Mouse (Mus musculus): ENCODE data around the gene Ring1. TPM values are rescaled to one million over a fixed set of nuclear protein-coding genes. Genes with fewer than 3 reads are reported as not detected.
"Not testable (repeated sequence)": the region's sequence is repeated elsewhere in the genome, so short reads cannot be mapped to it uniquely, and the experiment has no call there.

Ring1 gene
- total RNA-seq, 2 experiments from 2014 or later = 32.5 to 37.8 TPM

DNA sequence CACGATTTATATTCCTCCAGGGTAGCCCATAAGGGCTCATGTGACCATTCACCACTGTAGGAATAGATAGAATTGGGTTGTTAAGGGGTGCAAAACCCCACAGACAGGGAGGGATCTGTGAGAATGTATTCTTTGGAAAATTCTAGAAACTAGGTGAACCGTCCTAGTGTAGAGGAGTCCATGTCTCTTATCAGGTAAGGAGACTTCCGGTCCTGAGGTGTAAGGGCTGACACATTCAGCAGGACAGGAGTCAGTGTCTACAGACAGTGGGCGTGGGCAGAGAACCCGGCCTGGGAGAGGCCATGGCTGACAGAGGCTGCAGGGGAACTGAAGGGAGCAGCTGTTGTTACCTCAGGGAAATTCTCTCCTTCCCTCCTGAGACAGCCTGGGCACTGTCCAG lies 25.8 kb downstream of the Ring1 start:
- not testable (repeated sequence) for DNase-seq (ENCODE audit: low spot score in 2 of 2)

DNA sequence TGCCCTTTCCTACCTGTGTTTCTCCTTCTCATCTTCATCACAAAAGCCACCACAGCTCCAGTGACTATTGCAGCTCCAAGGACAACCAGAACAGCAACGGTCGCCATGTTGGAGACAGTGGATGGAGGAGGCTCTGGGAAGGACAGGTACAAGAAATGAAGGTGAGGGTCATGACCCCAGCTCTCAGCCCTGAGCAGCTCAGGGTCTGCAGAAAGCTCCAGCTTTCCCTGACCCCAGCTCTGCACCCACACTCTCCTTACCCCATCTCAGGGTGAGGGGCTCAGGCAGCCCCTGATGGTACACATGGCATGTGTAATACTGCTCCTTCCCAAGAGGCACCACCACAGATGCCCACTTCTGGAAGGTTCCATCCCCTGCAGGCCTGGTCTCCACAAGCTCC lies 27.5 kb downstream of the Ring1 start:
- DNase-seq (ENCODE audit: low spot score in 2 of 2) = not testable (repeated sequence)

DNA sequence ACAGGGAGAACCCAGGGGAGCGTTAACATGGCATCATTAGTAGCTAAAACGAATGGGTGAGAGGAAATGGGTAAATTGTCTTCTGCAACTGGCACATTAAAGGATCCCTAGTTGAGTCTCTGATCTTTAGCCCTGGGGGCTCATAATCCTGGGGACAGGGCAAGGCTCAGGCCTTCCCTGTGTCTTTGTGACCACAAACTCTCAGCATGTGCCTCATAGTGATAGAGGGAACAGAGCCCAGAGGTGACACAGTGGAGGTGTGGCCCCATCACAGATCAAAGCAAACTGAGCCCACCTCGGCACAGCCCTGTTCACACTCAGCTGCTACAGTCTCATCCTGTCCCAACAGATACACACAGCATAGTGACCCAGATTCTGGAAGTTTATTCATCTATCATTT lies 28.8 kb downstream of the Ring1 start:
- no peak for DNase-seq (ENCODE audit: low spot score in 2 of 2)

DNA sequence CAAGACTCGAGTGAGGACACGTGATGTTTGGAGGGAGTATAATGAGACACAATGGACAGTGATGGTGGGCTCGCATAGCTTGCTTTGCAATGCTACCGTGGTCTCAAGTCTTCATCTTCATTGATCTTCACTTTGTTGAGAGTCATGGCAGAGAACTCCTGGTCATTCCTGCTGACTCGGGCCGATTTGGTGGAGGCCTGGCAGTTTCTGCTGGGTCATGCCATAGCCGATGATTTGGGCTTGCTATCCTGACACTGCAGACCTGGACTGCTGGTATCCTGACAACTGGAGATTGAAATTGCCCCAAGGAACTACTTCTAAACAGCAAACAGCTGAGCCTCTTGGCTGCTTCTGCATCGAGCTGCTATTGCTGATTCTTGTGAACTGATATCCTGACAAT lies 29.5 kb downstream of the Ring1 start:
- DNase-seq (ENCODE audit: low spot score in 2 of 2) = no peak

DNA sequence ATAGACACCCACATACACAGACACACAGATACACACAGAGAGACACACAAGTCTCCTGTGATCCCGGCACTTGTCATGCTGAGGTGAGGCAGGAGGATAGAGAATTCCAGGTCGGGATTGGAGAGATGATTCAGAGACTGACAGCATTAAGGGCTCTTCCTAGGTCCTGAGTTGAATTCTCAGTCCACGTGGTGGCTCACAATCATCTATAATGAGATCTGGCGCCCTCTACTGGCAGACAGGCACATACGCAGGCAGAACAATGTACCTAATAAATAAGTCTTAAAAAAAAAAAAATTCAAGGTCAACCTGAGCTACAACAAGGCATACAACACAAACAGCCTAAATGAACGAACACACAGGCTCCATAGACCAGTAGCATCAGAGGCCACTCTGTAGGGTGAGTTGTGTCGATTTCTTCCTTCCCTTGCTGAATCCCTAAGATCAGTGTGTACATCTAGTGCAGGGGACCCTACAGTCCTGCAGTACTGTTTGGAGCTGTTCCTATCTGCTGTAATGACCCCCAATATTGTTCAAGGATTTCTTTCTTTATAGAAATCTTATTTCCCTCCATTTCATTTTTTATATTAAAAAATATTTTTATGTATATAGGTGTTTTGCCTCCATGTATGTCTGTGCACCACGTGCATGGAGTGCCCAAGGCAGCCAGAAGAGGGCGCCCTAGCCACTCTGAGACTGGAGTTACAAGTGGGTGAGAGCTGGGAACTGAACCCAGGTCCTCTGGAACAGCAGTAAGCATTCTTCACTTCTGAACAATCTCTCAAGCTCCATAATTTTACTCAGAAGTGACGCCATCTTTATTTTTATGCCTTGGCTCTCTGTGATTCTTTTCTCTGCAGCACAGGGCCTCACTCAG lies 32.5 kb downstream of the Ring1 start:
- peak; percentile 20 to 59 for DNase-seq (ENCODE audit: low spot score in 2 of 2)

DNA sequence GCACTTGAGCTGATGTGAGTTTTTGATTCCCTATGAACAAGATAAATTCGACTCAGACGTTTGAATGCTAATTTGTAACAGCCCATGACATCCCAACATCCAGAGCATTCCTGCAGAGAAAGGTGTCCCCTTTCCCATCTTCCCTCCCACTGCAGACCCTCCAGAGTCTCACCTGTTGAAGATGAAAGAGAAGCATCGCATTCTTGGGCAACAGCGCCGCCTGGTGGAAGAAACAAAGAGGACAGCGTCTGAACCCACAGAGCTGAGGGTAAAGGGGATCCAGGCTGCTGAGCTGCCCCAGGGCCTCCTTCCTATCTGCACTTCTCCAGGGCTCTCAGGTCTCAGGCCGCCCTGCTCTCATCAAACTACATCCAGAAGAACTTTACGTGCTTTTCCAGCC lies 42.3 kb downstream of the Ring1 start:
- DNase-seq (ENCODE audit: low spot score in 2 of 2) = peak in 1 of 2 experiments; percentile 51

DNA sequence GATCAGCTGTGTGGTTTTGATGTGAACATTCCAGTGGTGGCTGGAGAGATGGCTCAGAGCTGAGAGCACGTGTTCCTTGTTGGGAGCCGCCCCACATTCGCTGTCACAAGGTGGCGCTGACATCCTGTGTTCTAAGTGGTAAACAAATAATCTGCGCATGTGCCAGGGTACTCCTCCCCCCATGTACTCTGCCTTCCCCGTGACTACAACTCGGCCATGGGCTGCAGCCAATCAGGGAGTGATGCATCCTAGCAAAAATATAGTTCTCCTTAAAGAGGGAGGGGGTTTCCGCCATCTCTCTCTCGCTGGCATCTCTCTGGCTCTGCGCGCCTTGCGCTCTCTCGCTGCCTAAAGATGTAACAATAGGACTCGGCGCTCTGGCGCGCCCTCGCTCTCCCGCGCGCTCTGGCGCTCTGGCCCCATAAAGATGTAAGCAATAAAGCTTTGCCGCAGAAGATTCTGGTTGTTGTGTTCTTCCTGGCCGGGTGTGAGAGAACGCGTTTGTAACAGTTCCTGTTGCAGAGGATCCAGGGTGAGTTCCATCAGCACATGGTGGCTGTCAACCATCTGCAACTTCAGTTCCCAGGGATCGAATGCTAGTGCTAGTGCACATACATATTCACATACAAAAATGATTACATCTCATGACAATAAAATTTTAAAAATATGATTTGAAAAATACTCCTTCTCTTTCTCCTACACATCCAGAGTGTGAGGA lies 43.1 kb downstream of the Ring1 start:
- peak; percentile 81 to 90 for DNase-seq (ENCODE audit: low spot score in 2 of 2)

DNA sequence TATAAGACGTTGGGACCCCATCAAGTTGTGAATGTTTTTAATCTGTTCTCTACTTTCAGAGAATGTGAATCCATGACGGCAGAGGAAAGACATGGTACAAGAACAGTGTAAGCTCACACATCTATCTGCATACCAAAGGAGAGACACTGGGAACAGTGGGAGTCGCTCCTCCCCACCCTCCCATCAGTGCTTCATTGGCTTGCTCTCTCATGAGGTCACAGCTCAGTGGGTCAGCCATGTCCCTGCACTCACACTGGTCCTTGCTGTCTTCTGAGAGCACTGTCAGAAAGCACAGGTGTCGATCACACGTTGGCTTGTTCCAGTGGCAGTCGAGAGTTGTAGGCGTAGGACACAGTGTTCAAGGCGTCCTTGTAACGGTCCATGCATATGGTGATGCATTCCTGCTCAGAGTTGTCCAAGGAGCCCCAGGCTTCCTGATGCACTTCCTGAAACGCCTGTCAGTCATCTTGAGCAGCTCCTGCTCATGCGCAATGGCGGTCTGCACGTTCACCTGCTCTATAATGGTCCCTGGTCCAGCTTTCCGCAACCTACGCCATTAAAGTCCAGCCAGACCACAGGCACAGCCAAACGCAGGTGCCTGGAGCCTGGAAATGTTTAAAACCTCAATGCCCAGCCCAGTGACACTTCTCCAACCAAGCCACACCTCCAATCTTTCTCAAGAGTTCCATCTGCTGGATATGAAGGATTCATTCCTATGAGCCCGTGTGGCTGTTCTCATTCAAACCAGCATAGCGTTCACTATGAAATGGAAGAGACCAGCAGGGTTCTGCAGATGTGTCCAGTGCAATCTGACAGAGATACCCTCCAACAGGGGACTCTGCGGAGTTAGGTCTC lies 44.1 kb downstream of the Ring1 start:
- DNase-seq (ENCODE audit: low spot score in 2 of 2) = no peak

DNA sequence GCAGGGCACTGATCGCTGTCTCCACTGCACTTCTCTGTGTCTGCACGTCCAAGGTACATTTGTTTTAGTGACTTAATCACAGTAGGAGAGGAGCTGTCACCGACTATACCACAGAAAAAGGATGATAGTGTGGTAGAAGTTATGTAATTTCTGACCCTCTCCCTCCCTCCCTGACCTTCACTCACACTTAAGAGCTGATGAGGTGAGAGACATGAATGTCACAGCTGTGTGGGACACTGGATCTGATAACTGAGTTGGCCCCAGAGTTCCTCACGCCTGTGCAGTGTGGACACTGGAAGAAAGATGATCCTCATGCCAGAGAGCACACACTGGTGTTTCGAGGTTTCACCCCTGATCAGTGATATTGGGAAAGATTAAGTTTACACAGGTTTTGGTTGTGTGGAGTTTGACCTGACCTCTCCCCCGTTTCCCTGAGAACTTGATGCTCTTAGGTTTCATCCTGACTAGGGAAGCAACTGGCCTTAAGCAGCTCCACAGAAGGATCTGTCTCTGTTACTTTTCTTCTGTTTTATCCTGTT lies 44.9 kb downstream of the Ring1 start:
- DNase-seq (ENCODE audit: low spot score in 2 of 2) = no peak

DNA sequence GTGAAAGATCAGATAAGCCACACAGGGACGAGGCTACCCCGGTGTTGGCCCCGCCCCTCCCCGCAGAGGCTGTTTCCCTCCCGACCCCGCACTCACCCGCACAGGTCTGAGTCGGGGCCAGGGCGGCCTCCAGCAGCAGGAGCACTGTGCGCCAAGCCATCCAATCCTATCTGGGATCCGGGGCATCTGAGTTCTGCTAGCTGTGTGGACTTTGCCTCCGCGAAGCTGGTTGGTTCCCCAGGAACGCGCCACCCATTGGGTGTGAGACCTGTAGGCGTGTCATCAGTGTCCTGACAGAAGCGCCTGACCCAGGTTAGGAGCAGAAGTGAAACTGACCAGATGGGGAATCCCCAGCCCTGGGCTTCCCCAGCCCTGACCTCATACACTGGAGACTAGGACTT lies 45.8 kb downstream of the Ring1 start:
- no peak for DNase-seq (ENCODE audit: low spot score in 2 of 2)

DNA sequence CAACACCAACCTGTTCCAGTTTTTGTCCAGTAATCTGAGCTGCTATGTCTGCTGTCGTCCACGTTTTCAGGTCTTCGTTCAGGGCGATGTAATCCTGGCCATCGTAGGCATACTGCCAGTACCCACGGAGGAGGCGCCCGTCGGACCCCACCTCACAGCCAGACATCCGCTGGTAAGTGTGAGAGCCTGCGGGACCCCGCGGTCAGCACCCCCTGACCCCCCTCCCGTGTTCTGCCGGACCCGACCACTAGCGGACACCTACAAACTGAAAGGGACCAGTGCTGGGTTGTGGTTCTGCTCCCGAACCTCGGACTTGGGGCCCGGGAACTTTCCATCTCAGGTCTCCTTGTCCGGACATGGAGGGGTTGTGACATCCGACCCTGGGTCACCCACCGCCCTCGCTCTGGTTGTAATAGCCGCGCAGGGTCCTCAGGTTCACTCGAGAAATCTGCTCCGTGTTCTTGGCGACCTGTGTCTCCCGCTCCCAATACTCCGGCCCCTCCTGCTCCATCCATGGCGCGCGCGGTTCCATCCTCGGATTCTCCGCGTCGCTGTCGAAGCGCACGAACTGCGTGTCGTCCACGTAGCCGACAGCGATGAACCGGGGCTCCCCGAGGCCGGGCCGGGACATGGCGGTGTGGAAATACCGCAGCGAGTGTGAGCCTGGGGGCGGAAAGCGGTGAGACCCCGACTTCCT lies 46.5 kb downstream of the Ring1 start:
- DNase-seq (ENCODE audit: low spot score in 2 of 2) = no peak

DNA sequence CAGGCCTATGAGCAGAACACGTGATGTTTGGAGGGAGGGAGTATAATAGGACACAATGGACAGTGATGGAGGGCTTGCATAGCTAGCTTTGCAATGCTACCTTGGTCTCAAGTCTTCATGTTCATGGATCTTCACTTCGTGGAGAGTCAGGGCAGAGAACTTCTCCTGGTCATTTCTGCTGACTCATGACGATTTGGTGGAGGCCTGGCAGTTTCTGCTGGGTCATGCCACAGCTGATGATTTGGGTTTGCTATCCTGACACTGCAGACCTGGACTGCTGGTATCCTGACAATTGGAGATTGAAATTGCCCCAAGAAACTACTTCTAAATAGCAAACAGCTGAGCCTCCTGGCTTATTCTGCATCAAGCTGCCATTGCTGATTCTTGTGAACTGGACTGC lies 50.9 kb downstream of the Ring1 start:
- DNase-seq (ENCODE audit: low spot score in 2 of 2) = no peak

DNA sequence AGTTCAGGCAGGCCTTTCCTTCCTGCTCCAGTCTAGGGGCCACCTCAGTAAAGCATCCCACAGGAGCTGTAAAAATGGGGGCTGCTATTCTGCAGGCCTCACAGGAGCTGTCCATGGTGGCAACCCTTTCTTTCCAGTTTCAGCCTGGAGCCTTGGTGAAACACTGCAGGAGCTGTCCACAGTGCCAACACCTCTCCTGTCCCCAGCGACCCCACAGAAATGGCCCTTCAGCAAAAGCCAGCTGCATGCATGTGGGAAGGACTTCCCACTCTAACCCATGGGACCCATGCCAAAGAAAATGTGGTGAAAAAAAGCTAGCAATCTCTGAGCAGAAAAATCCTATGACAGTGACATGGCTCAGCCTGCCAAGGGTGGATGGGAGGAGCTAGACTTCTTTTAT lies 51.8 kb downstream of the Ring1 start:
- DNase-seq (ENCODE audit: low spot score in 2 of 2) = no peak

Small RNA genes within 50 kb of the gene (microRNA-seq; reads per million reads assigned to microRNA genes)
- gene Mir219a-1 (0 to 0.68 reads per million in 2 experiments), gene Mir219c (0 reads per million in 2 experiments)

Other genes starting within 250 kb of the Ring1 start
- 1 to 10 TPM; 4.8 to 5.8 TPM for gene Angptl4, start 242.8 kb downstream of the Ring1 start, total RNA-seq (2021)
- 10 to 100 TPM; 45.2 to 48.1 TPM for gene Kank3, start 214.2 kb downstream of the Ring1 start, total RNA-seq (2021)
- gene Rps28, start 200.1 kb downstream of the Ring1 start, total RNA-seq (2021) = 100 to 1,000 TPM; 776 to 830 TPM
- 100 to 1,000 TPM; 209 to 232 TPM for gene Ndufa7, start 200.1 kb downstream of the Ring1 start, total RNA-seq (2021)
- 10 to 100 TPM; 25.9 to 28.8 TPM for gene Cd320, start 181.6 kb downstream of the Ring1 start, total RNA-seq (2021)
- gene Gm7029, start 150.8 kb downstream of the Ring1 start, total RNA-seq (2021) = not detected
- gene Kifc1, start 134.0 kb downstream of the Ring1 start, total RNA-seq (2021) = 1 to 10 TPM; 2.9 to 4.5 TPM
- gene Platr17, start 119.5 kb downstream of the Ring1 start, total RNA-seq (2021) = under 1 TPM in 1 of 2 experiments, not detected in 1; 0.50 TPM
- 10 to 100 TPM; 28.0 to 28.6 TPM for gene Daxx, start 115.3 kb downstream of the Ring1 start, total RNA-seq (2021)
- 10 to 100 TPM; 27.4 to 34.4 TPM for gene Tapbp, start 108.8 kb downstream of the Ring1 start, total RNA-seq (2021)
- gene Zbtb22, start 108.8 kb downstream of the Ring1 start, total RNA-seq (2021) = 10 to 100 TPM; 30.5 to 34.0 TPM
- gene Rgl2, start 95.1 kb downstream of the Ring1 start, total RNA-seq (2021) = 10 to 100 TPM; 67.0 to 68.9 TPM
- 10 to 100 TPM; 89.3 to 93.4 TPM for gene Pfdn6, start 84.3 kb downstream of the Ring1 start, total RNA-seq (2021)
- gene Wdr46, start 84.0 kb downstream of the Ring1 start, total RNA-seq (2021) = 10 to 100 TPM; 17.5 to 18.5 TPM
- 1 to 10 TPM; 5.4 to 6.8 TPM for gene B3galt4, start 73.2 kb downstream of the Ring1 start, total RNA-seq (2021)
- 10 to 100 TPM; 78.5 to 84.4 TPM for gene Vps52, start 68.9 kb downstream of the Ring1 start, total RNA-seq (2021)
- 100 to 1,000 TPM; 356 to 380 TPM for gene Rps18, start 68.7 kb downstream of the Ring1 start, total RNA-seq (2021)
- 10 to 100 TPM; 14.4 to 15.9 TPM for gene H2-K1, start 24.3 kb downstream of the Ring1 start, total RNA-seq (2021)
- gene H2-Ke6, start 3.4 kb upstream of the Ring1 start, total RNA-seq (2021) = 10 to 100 TPM; 48.0 to 48.7 TPM
- gene Slc39a7, start 7.0 kb upstream of the Ring1 start, total RNA-seq (2021) = 10 to 100 TPM; 91.2 to 97.5 TPM
- 10 to 100 TPM; 70.9 to 72.1 TPM for gene Rxrb, start 7.1 kb upstream of the Ring1 start, total RNA-seq (2021)
- gene Col11a2, start 14.8 kb upstream of the Ring1 start, total RNA-seq (2021) = 10 to 100 TPM; 26.8 to 27.4 TPM
- not detected for gene H2-Oa, start 67.7 kb upstream of the Ring1 start, total RNA-seq (2021)
- 10 to 100 TPM; 36.8 to 38.0 TPM for gene H2-DMa, start 94.9 kb upstream of the Ring1 start, total RNA-seq (2021)
- gene Brd2, start 98.0 kb upstream of the Ring1 start, total RNA-seq (2021) = 100 to 1,000 TPM; 248 to 278 TPM
- gene H2-DMb2, start 118.6 kb upstream of the Ring1 start, total RNA-seq (2021) = 1 to 10 TPM in 1 of 2 experiments, under 1 TPM in 1; 0.55 to 1.0 TPM
- gene H2-DMb1, start 128.4 kb upstream of the Ring1 start, total RNA-seq (2021) = under 1 TPM; 0.65 to 0.98 TPM
- gene Tap1, start 162.9 kb upstream of the Ring1 start, total RNA-seq (2021) = 1 to 10 TPM; 2.8 to 3.2 TPM
- 1 to 10 TPM; 1.1 to 1.8 TPM for gene Psmb9, start 163.1 kb upstream of the Ring1 start, total RNA-seq (2021)
- gene Psmb8, start 173.0 kb upstream of the Ring1 start, total RNA-seq (2021) = 1 to 10 TPM; 2.5 to 2.6 TPM
- gene Tap2, start 178.8 kb upstream of the Ring1 start, total RNA-seq (2021) = 1 to 10 TPM; 5.7 to 5.9 TPM
- gene H2-Ob, start 214.2 kb upstream of the Ring1 start, total RNA-seq (2021) = under 1 TPM in 1 of 2 experiments, not detected in 1; 0.69 TPM
- gene H2-Ab1, start 233.0 kb upstream of the Ring1 start, total RNA-seq (2021) = 1 to 10 TPM; 2.3 to 2.7 TPM